Mouse (Mus musculus): ENCODE data around the gene Apaf1. TPM values are rescaled to one million over a fixed set of nuclear protein-coding genes. Genes with fewer than 3 reads are reported as not detected.

The Apaf1 gene
- polyA plus RNA-seq, 1 experiment from 2014 or later = 17.3 TPM

DNA sequence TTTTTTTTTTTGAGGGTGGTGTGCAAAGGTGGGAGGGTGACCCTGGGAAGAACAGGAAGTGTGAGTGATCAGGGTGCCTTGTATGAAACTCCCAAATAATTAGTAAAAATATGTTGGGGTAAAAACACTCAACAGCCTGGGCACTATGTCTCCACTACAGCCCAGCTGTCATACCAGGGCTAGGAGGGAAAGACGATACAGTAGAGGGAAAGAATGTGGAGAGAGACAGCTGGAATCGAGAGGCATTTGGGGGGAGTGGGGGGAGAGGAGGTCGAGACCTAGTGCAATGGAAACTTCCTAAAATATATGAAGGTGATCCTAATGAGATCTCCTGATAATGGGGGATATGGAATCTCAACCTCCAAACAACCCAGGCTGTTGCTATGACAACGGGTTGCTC is 27.3 kb upstream of the Apaf1 start:
- Histone ChIP-seq H3K4me3 (replicated peaks) (no peak overlapping the region), H3K27ac (no peak overlapping the region), H3K4me2 (no peak overlapping the region), H3K27me3 (no peaks in the 10 kb centered on the region), H3K9me3 (replicated peaks) (no peaks in the 10 kb centered on the region; the same call in 1 of the 2 replicates), H3K36me3 (peaks cover 35% of the 10 kb centered on the region), H3K9ac (no peak overlapping the region), H3K4me1 (no peaks in the 10 kb centered on the region)
- 64% methylated on average over 4 of the region's 4 CpGs for WGBS
- no peak for ATAC-seq (replicated peaks; ENCODE audit: low FRiP score)

DNA sequence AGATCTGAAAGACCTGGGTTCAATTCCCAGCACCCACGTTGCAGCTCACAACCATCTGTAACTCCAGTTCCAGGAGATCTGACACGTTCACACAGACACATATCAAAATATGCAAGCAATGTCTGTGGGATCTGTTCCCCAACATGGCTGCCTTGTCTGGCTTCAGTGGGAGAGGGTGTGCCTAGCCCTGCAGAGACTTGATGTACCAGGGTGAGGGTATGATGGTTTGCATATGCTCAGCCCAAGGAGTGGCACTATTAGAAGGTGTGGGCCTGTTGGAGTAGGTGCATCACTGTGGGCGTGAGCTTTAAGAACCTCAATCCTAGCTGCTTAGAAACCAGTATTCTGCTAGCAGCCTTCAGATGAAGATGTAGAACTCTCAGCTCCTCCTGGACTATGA is 23.4 kb upstream of the Apaf1 start:
- H3K9ac ChIP-seq = no peak overlapping the region
- H3K36me3 ChIP-seq = peaks cover 18% of the 10 kb centered on the region
- no peaks in the 10 kb centered on the region for H3K27me3 ChIP-seq
- H3K27ac ChIP-seq = no peak overlapping the region
- 85% methylated on average over 3 of the region's 3 CpGs for WGBS
- no peak overlapping the region for H3K4me2 ChIP-seq
- H3K4me1 ChIP-seq = no peaks in the 10 kb centered on the region
- ATAC-seq (replicated peaks; ENCODE audit: low FRiP score) = no peak
- H3K4me3 ChIP-seq (replicated peaks) = no peak overlapping the region
- H3K9me3 ChIP-seq (replicated peaks) = no peaks in the 10 kb centered on the region; the same call in 1 of the 2 replicates

DNA sequence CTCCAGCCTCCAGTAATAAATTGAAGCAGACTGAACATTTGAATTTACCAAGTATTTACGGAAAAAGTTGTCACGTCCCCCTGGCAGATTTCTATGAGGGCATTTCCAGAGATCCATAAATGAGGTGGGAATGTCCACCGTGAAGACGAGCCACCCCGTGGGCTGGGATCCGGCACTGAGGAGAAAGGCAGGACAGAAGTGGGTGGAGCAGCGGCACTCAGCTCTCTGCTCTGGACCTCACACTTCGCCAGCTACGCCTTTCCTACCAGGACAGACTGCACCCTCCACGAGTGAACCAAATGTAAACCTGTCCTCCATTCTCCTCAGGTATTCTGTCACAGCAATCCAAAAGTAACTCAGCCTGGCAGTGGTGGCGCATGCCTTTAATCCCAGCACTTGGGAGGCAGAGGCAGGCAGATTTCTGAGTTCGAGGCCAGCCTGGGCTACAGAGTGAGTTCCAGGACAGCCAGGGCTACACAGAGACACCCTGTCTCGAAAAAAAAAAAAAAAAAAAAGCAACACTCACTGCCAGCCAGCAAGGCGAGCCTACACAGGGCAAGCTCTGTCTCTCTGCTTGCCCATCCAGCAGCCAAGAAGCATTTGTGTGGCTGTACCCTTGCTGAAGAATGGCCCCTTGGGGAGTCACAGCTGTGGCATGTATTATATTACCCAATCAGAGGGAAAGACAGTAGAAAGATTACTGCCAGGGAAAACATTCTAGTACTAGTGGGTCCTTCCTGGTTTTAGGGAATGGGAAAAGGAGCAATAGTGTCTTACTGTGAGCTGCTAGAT is 20.4 kb upstream of the Apaf1 start:
- H3K4me2 ChIP-seq = no peak overlapping the region
- no peak overlapping the region for H3K27ac ChIP-seq
- H3K9ac ChIP-seq = no peak overlapping the region
- WGBS = 89% methylated on average over 14 of the region's 14 CpGs
- no peaks in the 10 kb centered on the region for H3K9me3 ChIP-seq (replicated peaks)
- peaks cover 25% of the 10 kb centered on the region for H3K36me3 ChIP-seq
- ATAC-seq (replicated peaks; ENCODE audit: low FRiP score) = no peak
- H3K4me1 ChIP-seq = no peaks in the 10 kb centered on the region
- H3K4me3 ChIP-seq (replicated peaks) = no peak overlapping the region
- no peaks in the 10 kb centered on the region for H3K27me3 ChIP-seq

DNA sequence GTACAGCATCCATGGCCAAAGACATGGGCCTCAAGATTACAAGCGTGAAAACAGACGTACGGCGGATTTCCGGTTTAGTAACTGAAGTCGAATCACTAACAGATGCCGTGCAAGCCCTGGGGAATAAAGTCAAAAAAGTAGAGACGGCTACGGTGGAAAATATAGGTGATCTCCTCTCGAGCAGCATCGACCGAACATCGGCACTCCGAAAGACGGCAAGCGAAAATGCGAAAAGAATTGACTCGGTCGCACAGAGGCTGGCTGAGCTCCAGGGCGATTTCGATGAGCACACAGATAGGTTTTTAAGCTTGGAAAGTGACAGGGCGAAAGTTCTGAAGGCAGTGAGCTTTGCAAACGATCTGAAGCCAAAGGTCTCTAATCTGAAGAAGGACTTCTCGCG is 19.4 kb upstream of the Apaf1 start:
- no peak overlapping the region for H3K4me3 ChIP-seq (replicated peaks)
- no peak overlapping the region for H3K4me2 ChIP-seq
- H3K27me3 ChIP-seq = no peaks in the 10 kb centered on the region
- H3K9me3 ChIP-seq (replicated peaks) = no peaks in the 10 kb centered on the region
- H3K27ac ChIP-seq = no peak overlapping the region
- peaks cover 29% of the 10 kb centered on the region for H3K36me3 ChIP-seq
- H3K9ac ChIP-seq = no peak overlapping the region
- no peak for ATAC-seq (replicated peaks; ENCODE audit: low FRiP score)
- no peaks in the 10 kb centered on the region for H3K4me1 ChIP-seq
- WGBS = 94% methylated on average over 25 of the region's 25 CpGs

- no peak for ATAC-seq (replicated peaks; ENCODE audit: low FRiP score)
- H3K4me1 ChIP-seq = no peaks in the 10 kb centered on the region
- peaks cover 39% of the 10 kb centered on the region for H3K36me3 ChIP-seq
- H3K27me3 ChIP-seq = no peaks in the 10 kb centered on the region
- no peak overlapping the region for H3K27ac ChIP-seq
- no peaks in the 10 kb centered on the region for H3K9me3 ChIP-seq (replicated peaks)
- 91% methylated on average over 1 of the region's 1 CpGs for WGBS
- H3K9ac ChIP-seq = no peak overlapping the region
- H3K4me2 ChIP-seq = no peak overlapping the region
- H3K4me3 ChIP-seq (replicated peaks) = no peak overlapping the region
These were observed 17.5 kb upstream of the Apaf1 start for GRCm38 (mm10) chr10:91100101-91100500.

- Histone ChIP-seq H3K9ac (no peak overlapping the region), H3K4me2 (no peak overlapping the region), H3K27ac (no peak overlapping the region), H3K4me1 (no peaks in the 10 kb centered on the region), H3K27me3 (no peaks in the 10 kb centered on the region), H3K9me3 (replicated peaks) (no peaks in the 10 kb centered on the region), H3K36me3 (peaks cover 53% of the 10 kb centered on the region), H3K4me3 (replicated peaks) (no peak overlapping the region)
- ATAC-seq (replicated peaks; ENCODE audit: low FRiP score) = no peak
- 94% methylated on average over 8 of the region's 8 CpGs for WGBS
These were observed 15.5 kb upstream of the Apaf1 start for GRCm38 (mm10) chr10:91098056-91098455.

DNA sequence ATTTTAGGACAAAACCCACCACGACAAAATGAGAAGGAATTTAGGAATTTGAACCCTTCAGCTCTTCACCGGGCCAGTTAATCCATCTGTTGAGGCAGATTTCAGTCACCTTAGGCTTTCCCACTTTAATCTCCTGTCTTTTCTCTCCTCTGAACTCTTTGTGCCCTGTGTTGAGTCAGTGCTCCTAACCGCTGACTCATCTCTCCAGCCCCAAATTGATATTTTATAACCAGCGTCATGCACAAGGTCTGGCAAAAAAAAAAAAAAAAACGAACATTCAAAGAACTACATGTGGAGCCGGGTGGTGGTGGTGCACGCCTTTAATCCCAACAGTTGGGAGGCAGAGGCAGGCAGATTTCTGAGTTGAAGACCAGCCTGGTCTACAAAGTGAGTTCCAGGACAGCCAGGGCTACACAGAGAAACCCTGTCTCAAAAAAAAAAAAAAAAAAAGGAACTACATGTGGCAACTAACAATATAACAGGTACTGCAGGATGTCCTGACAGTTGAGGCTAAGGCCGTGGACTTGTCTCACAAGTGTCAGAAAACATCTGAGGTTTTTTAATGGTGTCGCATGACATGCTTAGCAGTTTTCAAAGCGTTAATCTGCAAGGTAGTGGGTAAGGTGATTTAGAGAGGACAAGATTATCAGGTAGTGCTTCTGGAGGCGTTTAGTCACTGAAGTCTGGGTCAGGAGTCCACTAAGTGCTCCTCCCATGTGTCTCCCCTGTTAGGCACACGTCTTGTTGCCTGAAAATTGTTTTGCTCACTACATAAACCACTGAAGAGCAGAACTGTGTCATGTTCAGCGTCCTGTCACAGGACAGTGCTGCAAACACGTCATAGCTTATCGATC is 11.9 kb upstream of the Apaf1 start:
- no peaks in the 10 kb centered on the region for H3K27me3 ChIP-seq
- peaks cover 41% of the 10 kb centered on the region for H3K36me3 ChIP-seq
- 86% methylated on average over 15 of the region's 15 CpGs for WGBS
- no peak overlapping the region for H3K4me2 ChIP-seq
- no peak overlapping the region for H3K4me3 ChIP-seq (replicated peaks)
- H3K9me3 ChIP-seq (replicated peaks) = no peaks in the 10 kb centered on the region
- no peak overlapping the region for H3K27ac ChIP-seq
- no peaks in the 10 kb centered on the region for H3K4me1 ChIP-seq
- ATAC-seq (replicated peaks; ENCODE audit: low FRiP score) = no peak
- H3K9ac ChIP-seq = no peak overlapping the region

DNA sequence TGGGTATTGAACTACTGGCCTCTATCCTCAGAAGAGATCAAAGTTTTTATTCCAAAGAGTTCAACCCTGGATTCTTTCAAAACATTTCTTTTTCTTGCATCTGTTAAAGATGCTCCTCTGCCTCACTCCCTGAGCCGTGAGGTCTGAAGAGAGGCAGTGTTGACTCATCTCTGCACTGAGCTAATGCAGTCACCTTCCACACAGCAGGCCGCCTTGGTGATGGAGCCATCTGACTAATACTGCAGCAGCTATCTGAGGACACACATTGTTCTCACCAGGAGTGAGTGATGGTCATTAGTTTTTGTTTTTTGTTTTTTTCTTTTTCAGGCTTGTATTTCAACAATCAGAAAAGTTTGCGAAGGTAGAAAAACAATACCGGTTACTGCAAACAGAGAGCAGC is 10.2 kb upstream of the Apaf1 start:
- no peak overlapping the region for H3K4me3 ChIP-seq (replicated peaks)
- no peak for ATAC-seq (replicated peaks; ENCODE audit: low FRiP score)
- no peak overlapping the region for H3K27ac ChIP-seq
- peaks cover 32% of the 10 kb centered on the region for H3K36me3 ChIP-seq
- no peaks in the 10 kb centered on the region for H3K4me1 ChIP-seq
- no peaks in the 10 kb centered on the region for H3K9me3 ChIP-seq (replicated peaks)
- 91% methylated on average over 4 of the region's 4 CpGs for WGBS
- no peak overlapping the region for H3K4me2 ChIP-seq
- no peak overlapping the region for H3K9ac ChIP-seq
- H3K27me3 ChIP-seq = no peaks in the 10 kb centered on the region

DNA sequence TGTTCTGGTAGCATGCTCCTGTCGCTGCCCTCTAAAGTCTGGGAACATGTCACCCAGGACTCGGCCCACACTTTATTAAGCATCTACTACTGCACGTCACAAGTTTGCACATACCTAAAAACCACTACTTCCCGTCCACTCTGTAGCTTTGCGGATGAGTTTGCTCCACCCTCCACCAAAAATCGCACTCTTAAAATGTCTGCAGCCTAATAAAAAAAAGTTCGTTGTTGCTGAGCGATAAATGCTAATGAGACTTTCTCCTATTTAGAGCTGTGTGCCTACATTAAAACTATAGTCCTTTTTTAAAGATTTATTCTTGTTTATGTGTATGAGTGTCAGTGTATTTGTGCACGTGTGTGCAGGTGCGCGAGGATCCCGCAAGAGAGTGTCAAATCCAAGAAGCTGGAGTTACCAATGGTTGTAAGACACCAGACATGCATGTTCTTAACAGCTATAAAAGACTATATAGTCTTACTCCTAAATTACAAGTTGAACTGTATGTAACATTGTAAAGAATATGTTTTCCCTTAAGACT is 890 bp upstream of the Apaf1 start:
- Histone ChIP-seq H3K9ac (peak overlapping the region; percentile 89), H3K27me3 (no peaks in the 10 kb centered on the region), H3K4me2 (peak overlapping the region; percentile 78), H3K4me3 (replicated peaks) (peak overlapping the region; percentile 98), H3K27ac (peak overlapping the region; percentile 81), H3K36me3 (peaks cover 9% of the 10 kb centered on the region), H3K9me3 (replicated peaks) (no peaks in the 10 kb centered on the region), H3K4me1 (0 out of 2 replicates have a peak, but pooled peaks cover 5% of the 10 kb centered on the region)
- 43% methylated on average over 12 of the region's 12 CpGs for WGBS
- no peak for ATAC-seq (replicated peaks; ENCODE audit: low FRiP score)

GRCm38 (mm10) chr10:91081959-91082507 is 537 bp downstream of the Apaf1 start:
- under 1% methylated on average over 27 of the region's 27 CpGs for WGBS
- Histone ChIP-seq H3K4me3 (replicated peaks) (peak overlapping the region; percentile 98), H3K9me3 (replicated peaks) (no peaks in the 10 kb centered on the region), H3K27ac (peak overlapping the region; percentile 94), H3K27me3 (no peaks in the 10 kb centered on the region), H3K9ac (peak overlapping the region; percentile 89), H3K36me3 (peaks cover 20% of the 10 kb centered on the region), H3K4me2 (peak overlapping the region; percentile 78), H3K4me1 (0 out of 2 replicates have a peak, but pooled peaks cover 5% of the 10 kb centered on the region)
- ATAC-seq (replicated peaks; ENCODE audit: low FRiP score) = peak; percentile 44

DNA sequence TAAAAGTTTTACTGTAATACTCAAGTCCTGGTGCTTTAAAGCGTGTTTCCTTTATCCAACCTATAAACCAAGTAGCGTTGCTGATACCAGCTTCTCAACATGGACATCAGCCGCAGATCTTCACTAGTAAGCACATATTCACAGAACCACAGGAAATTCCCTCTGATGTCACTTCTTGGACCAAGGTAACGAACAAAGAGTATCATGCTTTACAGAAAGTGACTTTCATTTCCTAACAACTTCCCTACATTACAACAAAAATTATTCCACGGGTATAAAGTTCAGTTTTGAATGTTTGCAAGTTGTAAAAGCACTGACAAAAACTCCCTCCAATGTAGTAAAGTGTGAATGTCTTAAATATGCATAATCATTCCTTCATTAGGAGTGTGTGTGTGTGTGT is 2.0 kb downstream of the Apaf1 start:
- Histone ChIP-seq H3K9me3 (replicated peaks) (no peaks in the 10 kb centered on the region), H3K4me2 (no peak overlapping the region), H3K4me3 (replicated peaks) (no peak overlapping the region), H3K9ac (no peak overlapping the region), H3K27ac (no peak overlapping the region), H3K4me1 (0 out of 2 replicates have a peak, but pooled peaks cover 5% of the 10 kb centered on the region), H3K27me3 (no peaks in the 10 kb centered on the region), H3K36me3 (peaks cover 35% of the 10 kb centered on the region)
- ATAC-seq (replicated peaks; ENCODE audit: low FRiP score) = no peak
- WGBS = 81% methylated on average over 5 of the region's 5 CpGs

DNA sequence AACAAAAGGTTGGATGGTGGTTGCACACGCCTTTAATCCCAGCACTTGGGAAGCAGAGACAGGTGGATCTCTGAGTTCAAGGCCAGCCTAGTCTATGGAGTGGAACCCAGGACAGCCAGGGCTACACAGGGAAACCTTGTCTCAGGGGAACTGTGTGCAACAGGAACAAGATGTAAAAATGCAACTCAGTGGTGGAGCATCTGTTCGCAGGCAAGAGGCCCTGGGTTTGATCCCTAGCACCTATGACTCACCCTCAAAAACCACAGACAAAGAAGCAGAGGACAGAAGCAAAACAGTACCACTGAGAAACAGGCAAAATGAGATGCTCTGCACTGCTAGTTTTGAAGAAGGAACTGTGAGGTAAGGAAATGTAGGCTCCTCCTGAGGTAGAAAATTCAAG is 5.9 kb downstream of the Apaf1 start:
- 94% methylated on average over 2 of the region's 2 CpGs for WGBS

More for the DNA sequence above, 5.9 kb downstream of the Apaf1 start:
- no peak for ATAC-seq (replicated peaks; ENCODE audit: low FRiP score)
- Histone ChIP-seq H3K27ac (no peak overlapping the region), H3K27me3 (no peaks in the 10 kb centered on the region), H3K9ac (no peak overlapping the region), H3K4me1 (0 out of 2 replicates have a peak, but pooled peaks cover 2% of the 10 kb centered on the region), H3K4me3 (replicated peaks) (no peak overlapping the region), H3K4me2 (no peak overlapping the region), H3K9me3 (replicated peaks) (no peaks in the 10 kb centered on the region), H3K36me3 (peaks cover 58% of the 10 kb centered on the region)

Data from kidney, embryonic 15.5 days (tissue).